Mouse (Mus musculus) megakaryocyte, embryonic 14.5 days (primary cell): ENCODE results near the gene Sema3f.

Experiments
- FLI1 ChIP-seq: IDR thresholded peaks from 2 replicates; pipeline ENCODE4 v1.6.1; 2012; ENCODE audit warnings: low read length, inconsistent platforms, mixed read lengths
- GATA1 ChIP-seq: IDR thresholded peaks from 3 replicates; pipeline ENCODE4 v1.6.1; 2012; ENCODE audit warnings: mixed read lengths, low read length, inconsistent platforms, borderline replicate concordance

DNA sequence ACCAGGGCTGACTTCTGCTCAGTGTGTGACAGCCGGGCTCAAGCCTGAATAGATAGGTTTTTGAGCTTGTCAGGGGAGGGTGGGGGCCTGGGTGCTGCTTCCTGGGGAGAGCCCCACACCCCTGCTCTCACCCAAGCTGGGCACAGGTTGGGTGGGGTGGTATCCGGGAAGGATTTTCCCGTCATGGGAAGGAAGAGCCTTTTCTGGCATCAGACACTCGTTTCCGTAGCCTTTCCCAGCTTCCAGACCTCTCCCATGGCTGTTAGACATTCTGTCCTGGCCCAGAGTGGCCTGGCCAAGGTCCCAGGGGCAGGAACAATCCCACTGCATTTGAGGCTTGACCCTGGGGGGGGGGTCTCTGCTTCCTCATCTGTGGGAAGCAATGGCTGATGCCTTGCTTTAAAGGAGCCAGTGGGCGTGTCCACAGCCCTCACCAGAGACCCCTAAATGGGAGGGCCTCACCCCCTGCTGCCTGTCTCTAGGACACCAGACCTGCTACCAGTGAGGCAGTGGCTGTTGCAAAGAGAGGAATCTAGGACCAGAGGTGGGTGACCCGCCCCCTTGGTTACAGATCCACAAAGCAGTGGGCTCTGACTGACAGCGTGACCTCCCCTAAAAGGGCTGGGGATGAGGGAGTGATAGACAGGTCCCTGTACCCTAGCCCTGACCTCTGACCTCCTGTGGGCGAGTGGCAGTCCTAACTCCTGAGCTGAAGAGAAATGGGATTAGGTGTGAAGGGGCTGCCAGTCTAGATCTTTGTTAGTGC is 13.2 kb downstream of the Sema3f start:
- no peak for TF ChIP-seq GATA1
- TF ChIP-seq FLI1, result no peak
